Mouse (Mus musculus) liver, postnatal 0 days (tissue): ENCODE measurements around the gene Baat.

Experiments
- CTCF ChIP-seq: sonication (generic); IDR thresholded peaks from 2 replicates; pipeline ENCODE4 v1.5.1; 2016; ENCODE audit warnings: antibody characterized with exemption, low read depth
- EP300 ChIP-seq: IDR thresholded peaks from 2 replicates; pipeline ENCODE4 v1.6.1; 2016; ENCODE audit warnings: antibody characterized with exemption, low read depth, mild to moderate bottlenecking

GRCm38 (mm10) chr4:49474583-49474982 is 31.8 kb downstream of the Baat start:
- peak; percentile 70; the same call in 1 of the 2 replicates for TF ChIP-seq EP300
- no peak for TF ChIP-seq CTCF
